Mouse (Mus musculus): Measurements from ENCODE around the gene Vsig2.

The Vsig2 gene

GRCm38 (mm10) chr9:37536851-37537250, 2.2 kb upstream of the Vsig2 start:
- DNase-seq = no peak

- DNase-seq = no peak
These were observed 1.3 kb upstream of the Vsig2 start for GRCm38 (mm10) chr9:37537658-37538250.

- DNase-seq = no peak
These were observed 1.2 kb downstream of the Vsig2 start for GRCm38 (mm10) chr9:37540226-37540625.

- no peak for DNase-seq
These were observed 1.9 kb downstream of the Vsig2 start for GRCm38 (mm10) chr9:37540701-37541575.

- no peak for DNase-seq
These were observed 3.0 kb downstream of the Vsig2 start for GRCm38 (mm10) chr9:37541851-37542642.

- DNase-seq = no peak
These were observed 4.9 kb downstream of the Vsig2 start for GRCm38 (mm10) chr9:37543869-37544440.

GRCm38 (mm10) chr9:37544447-37545165, 5.6 kb downstream of the Vsig2 start:
- DNase-seq = peak; percentile 53

GRCm38 (mm10) chr9:37545166-37545610, 6.1 kb downstream of the Vsig2 start:
- DNase-seq = no peak

GRCm38 (mm10) chr9:37545847-37546452, 6.9 kb downstream of the Vsig2 start:
- DNase-seq = no peak

- DNase-seq = no peak
These were observed 7.8 kb downstream of the Vsig2 start for GRCm38 (mm10) chr9:37546889-37547288.

- DNase-seq = no peak
These were observed 11.4 kb downstream of the Vsig2 start for GRCm38 (mm10) chr9:37550435-37550834.

- DNase-seq = no peak
These were observed 12.9 kb downstream of the Vsig2 start for GRCm38 (mm10) chr9:37551751-37552531.

GRCm38 (mm10) chr9:37552536-37553293, 13.7 kb downstream of the Vsig2 start, which contains the start of gene Nrgn:
Gene Nrgn (minus strand): TSS chr9:37552904.
- no peak for DNase-seq

- no peak for DNase-seq
These were observed 15.2 kb downstream of the Vsig2 start for GRCm38 (mm10) chr9:37554279-37554678.

- DNase-seq = no peak
These were observed 16.0 kb downstream of the Vsig2 start, which contains the start of gene Siae for GRCm38 (mm10) chr9:37554838-37555748. Gene Siae (plus strand): TSS chr9:37555698.

GRCm38 (mm10) chr9:37556366-37556765, 17.3 kb downstream of the Vsig2 start:
- no peak for DNase-seq

GRCm38 (mm10) chr9:37560617-37561016, 21.6 kb downstream of the Vsig2 start:
- DNase-seq = no peak

- DNase-seq = no peak
These were observed 24.8 kb downstream of the Vsig2 start for GRCm38 (mm10) chr9:37563805-37564204.

GRCm38 (mm10) chr9:37567019-37567418, 28.0 kb downstream of the Vsig2 start:
- no peak for DNase-seq
